Mouse (Mus musculus) intestine, postnatal 0 days (tissue): Measurements from ENCODE around the gene Ddhd1. TPM values are rescaled to one million over a fixed set of nuclear protein-coding genes. Genes with fewer than 3 reads are reported as not detected.

Experiments used
- ATAC-seq: fragments of 200-750 bp; cut with Nextera tagmentation; 2 replicates; pipeline ENCODE4 v1.8.0; 2017; ENCODE audit warnings: mild to moderate bottlenecking, moderate TSS enrichment, moderate library complexity
- H3K27ac ChIP-seq: fragments of 300-500 bp; sonication (generic); 2 replicates; pipeline ENCODE4 v1.5.1; 2014; ENCODE audit warnings: mild to moderate bottlenecking, low read depth, low read length, moderate library complexity
- H3K27me3 ChIP-seq: fragments of 300-500 bp; sonication (generic); replicated peaks from 2 replicates; pipeline ENCODE4 v1.6.1; 2014; ENCODE audit warnings: low read length, mixed read lengths; ENCODE audit not compliant: control insufficient read depth, insufficient read depth
- H3K36me3 ChIP-seq: fragments of 300-500 bp; sonication (generic); 2 replicates; pipeline ENCODE4 v1.6.1; 2014; ENCODE audit warnings: mild to moderate bottlenecking, moderate library complexity; ENCODE audit not compliant: control insufficient read depth, insufficient read depth
- H3K4me1 ChIP-seq: fragments of 300-500 bp; sonication (generic); replicated peaks from 2 replicates; pipeline ENCODE4 v1.6.1; 2014; ENCODE audit warnings: antibody characterized with exemption, low read length, mixed read lengths; ENCODE audit not compliant: control insufficient read depth, insufficient read depth
- H3K4me2 ChIP-seq: fragments of 300-500 bp; sonication (generic); replicated peaks from 2 replicates; pipeline ENCODE4 v1.6.1; 2014; ENCODE audit warnings: low read depth, mild to moderate bottlenecking, moderate library complexity
- H3K4me3 ChIP-seq: fragments of 300-500 bp; sonication (generic); 2 replicates; pipeline ENCODE4 v1.5.1; 2014; ENCODE audit warnings: low read depth, low read length
- H3K9ac ChIP-seq: fragments of 300-500 bp; sonication (generic); 2 replicates; pipeline ENCODE4 v1.6.1; 2014; ENCODE audit warnings: mild to moderate bottlenecking, low read depth, low read length
- H3K9me3 ChIP-seq: fragments of 300-500 bp; sonication (generic); 2 replicates; pipeline ENCODE4 v1.6.1; 2016; ENCODE audit warnings: mixed run types; ENCODE audit not compliant: control insufficient read depth
- CTCF ChIP-seq: sonication (generic); IDR thresholded peaks from 2 replicates; pipeline ENCODE4 v1.5.1; 2016; ENCODE audit warnings: low read depth, mild to moderate bottlenecking, control low read depth, antibody characterized with exemption, moderate library complexity
- WGBS: fragments of 180-500 bp; shearing (Covaris S2); extraction: QIAGEN DNeasy Blood & Tissue Kit; methylation state at CpG from one replicate; pipeline ENCODE4 v1.1.7; 2014; 5-methylcytosine and 5-hydroxymethylcytosine counted together
- polyA plus RNA-seq: library from polyadenylated mRNA; unstranded; fragments of >200 nt; fragmentation: Nextera tagmentation; extraction: Ambion mirVana; gene quantifications from 2 replicates; pipeline ENCODE4 v1.2.1, GENCODE M21; 2015

The Ddhd1 gene
- polyA plus RNA-seq, 1 experiment from 2014 or later, result 10.6 TPM

GRCm38 (mm10) chr14:45616526-45616925 is 41.4 kb downstream of the Ddhd1 start:
- TF ChIP-seq CTCF, result no peak
- Histone ChIP-seq H3K9me3 (no peaks in the 10 kb centered on the region), H3K9ac (no peak overlapping the region), H3K36me3 (peaks cover 54% of the 10 kb centered on the region), H3K4me2 (no peak overlapping the region), H3K4me3 (no peak overlapping the region), H3K4me1 (no peaks in the 10 kb centered on the region), H3K27me3 (no peaks in the 10 kb centered on the region), H3K27ac (no peak overlapping the region)
- ATAC-seq, result no peak
- 92% methylated on average over 5 of the region's 5 CpGs for WGBS

- no peak for TF ChIP-seq CTCF
- Histone ChIP-seq H3K9me3 (no peaks in the 10 kb centered on the region), H3K9ac (no peak overlapping the region), H3K36me3 (peaks cover 58% of the 10 kb centered on the region), H3K4me1 (no peaks in the 10 kb centered on the region), H3K4me3 (no peak overlapping the region), H3K27ac (no peak overlapping the region), H3K4me2 (no peak overlapping the region), H3K27me3 (no peaks in the 10 kb centered on the region)
- ATAC-seq, result no peak
- 92% methylated on average over 2 of the region's 2 CpGs for WGBS
Measured at GRCm38 (mm10) chr14:45615776-45616175, 42.2 kb downstream of the Ddhd1 start.

- Histone ChIP-seq H3K4me3 (no peak overlapping the region), H3K27me3 (no peaks in the 10 kb centered on the region), H3K36me3 (peaks cover 60% of the 10 kb centered on the region), H3K4me1 (no peaks in the 10 kb centered on the region), H3K27ac (no peak overlapping the region), H3K4me2 (no peak overlapping the region), H3K9me3 (no peaks in the 10 kb centered on the region), H3K9ac (no peak overlapping the region)
- no peak for TF ChIP-seq CTCF
- WGBS, result 50% methylated on average over 4 of the region's 4 CpGs
- ATAC-seq, result no peak
Measured at GRCm38 (mm10) chr14:45614822-45615221, 43.1 kb downstream of the Ddhd1 start.

- Histone ChIP-seq H3K27me3 (no peaks in the 10 kb centered on the region), H3K4me2 (no peak overlapping the region), H3K27ac (no peak overlapping the region), H3K9me3 (no peaks in the 10 kb centered on the region), H3K36me3 (peaks cover 64% of the 10 kb centered on the region), H3K4me3 (no peak overlapping the region), H3K4me1 (no peaks in the 10 kb centered on the region), H3K9ac (no peak overlapping the region)
- no peak for TF ChIP-seq CTCF
- ATAC-seq, result no peak
- 90% methylated on average over 6 of the region's 6 CpGs for WGBS
Measured at GRCm38 (mm10) chr14:45614406-45614805, 43.5 kb downstream of the Ddhd1 start.

- H3K27me3 ChIP-seq, result no peaks in the 10 kb centered on the region
- H3K9me3 ChIP-seq, result no peaks in the 10 kb centered on the region
- 84% methylated on average over 7 of the region's 7 CpGs for WGBS
- H3K27ac ChIP-seq, result no peak overlapping the region
- H3K4me3 ChIP-seq, result no peak overlapping the region
- H3K36me3 ChIP-seq, result peaks cover 70% of the 10 kb centered on the region
- H3K4me1 ChIP-seq, result no peaks in the 10 kb centered on the region
- TF ChIP-seq CTCF, result peak; percentile 47
- H3K4me2 ChIP-seq, result no peak overlapping the region
- no peak overlapping the region for H3K9ac ChIP-seq
- no peak for ATAC-seq
Measured at GRCm38 (mm10) chr14:45611654-45612053, 46.3 kb downstream of the Ddhd1 start.

GRCm38 (mm10) chr14:45602002-45602401 is 55.9 kb downstream of the Ddhd1 start:
- no peak for ATAC-seq
- Histone ChIP-seq H3K4me2 (no peak overlapping the region), H3K27ac (no peak overlapping the region), H3K27me3 (no peaks in the 10 kb centered on the region), H3K4me3 (no peak overlapping the region), H3K36me3 (peaks cover 21% of the 10 kb centered on the region), H3K9ac (no peak overlapping the region), H3K4me1 (no peaks in the 10 kb centered on the region), H3K9me3 (no peaks in the 10 kb centered on the region)
- TF ChIP-seq CTCF, result peak; percentile 82
- WGBS, result 70% methylated on average over 3 of the region's 3 CpGs

- Histone ChIP-seq H3K4me3 (no peak overlapping the region), H3K4me1 (no peaks in the 10 kb centered on the region), H3K4me2 (no peak overlapping the region), H3K9ac (no peak overlapping the region), H3K36me3 (peaks cover 29% of the 10 kb centered on the region), H3K27me3 (no peaks in the 10 kb centered on the region), H3K9me3 (no peaks in the 10 kb centered on the region), H3K27ac (no peak overlapping the region)
- 79% methylated on average over 9 of the region's 9 CpGs for WGBS
- TF ChIP-seq CTCF, result no peak
- no peak for ATAC-seq
Measured at GRCm38 (mm10) chr14:45600587-45600986, 57.4 kb downstream of the Ddhd1 start.
